Mouse (Mus musculus): ENCODE data around the gene Cyp4a10.
"Not testable (repeated sequence)": the region's sequence is repeated elsewhere in the genome, so short reads cannot be mapped to it uniquely, and the experiment has no call there.

- TF ChIP-seq GATA1 (IDR thresholded peaks at IDR 0.05; ENCODE audit: borderline replicate concordance, low read length); FLI1 (IDR thresholded peaks at IDR 0.05; ENCODE audit: low read length): not testable (repeated sequence)
Observed at GRCm38 (mm10) chr4:115561236-115561635, 43.2 kb downstream of the Cyp4a10 start.
